Mouse (Mus musculus): ENCODE measurements around the gene Etv5. TPM values are rescaled to one million over a fixed set of nuclear protein-coding genes. Genes with fewer than 3 reads are reported as not detected.
"Not testable (repeated sequence)": the region's sequence is repeated elsewhere in the genome, so short reads cannot be mapped to it uniquely, and the experiment has no call there.

The Etv5 gene
- polyA plus RNA-seq, 1 experiment from 2014 or later: 21.3 TPM

GRCm38 (mm10) chr16:22389146-22389911 is 50.2 kb downstream of the Etv5 start:
- Histone ChIP-seq H3K9ac (no peak overlapping the region), H3K4me3 (replicated peaks; ENCODE audit: low read length) (no peak overlapping the region), H3K9me3 (ENCODE audit: control insufficient read depth, low read length) (no peaks in the 10 kb centered on the region), H3K4me1 (replicated peaks; ENCODE audit: control insufficient read depth, insufficient read depth, low read length) (no peaks in the 10 kb centered on the region), H3K27me3 (ENCODE audit: control insufficient read depth, insufficient read depth, low read length) (no peaks in the 10 kb centered on the region), H3K27ac (no peak overlapping the region), H3K4me2 (replicated peaks) (no peak overlapping the region), H3K36me3 (replicated peaks; ENCODE audit: control insufficient read depth, insufficient read depth) (no peaks in the 10 kb centered on the region)
- DNase-seq (ENCODE audit: low spot score) (no peak), ATAC-seq (ENCODE audit: low FRiP score) (peak; percentile 35; the same call in 1 of the 2 replicates)
- 63% methylated on average over 13 of the region's 13 CpGs for whole genome bisulfite sequencing

DNA sequence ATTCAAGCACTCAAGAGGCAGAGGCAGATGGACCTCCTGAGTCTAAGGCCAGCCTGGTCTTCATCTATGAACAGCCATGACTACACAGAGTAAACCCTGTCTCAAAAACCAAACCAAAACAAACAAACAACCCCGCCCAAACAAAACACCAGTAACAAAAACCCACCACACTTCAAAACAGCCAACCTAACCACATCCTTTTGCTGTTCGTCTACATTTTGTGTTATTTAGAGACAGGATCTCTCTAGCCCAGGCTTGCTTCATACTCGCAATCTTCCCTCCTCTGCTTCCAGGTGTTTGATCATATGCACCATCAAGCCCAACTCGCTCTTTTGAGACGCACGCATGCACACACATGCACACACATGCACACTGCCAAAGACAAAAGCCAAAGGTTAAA is 51.8 kb downstream of the Etv5 start:
- no peak overlapping the region for H3K4me2 ChIP-seq (replicated peaks)
- ATAC-seq (ENCODE audit: low FRiP score) (no peak), DNase-seq (ENCODE audit: low spot score) (no peak)
- H3K9me3 ChIP-seq (ENCODE audit: control insufficient read depth, low read length): no peaks in the 10 kb centered on the region
- no peak overlapping the region for H3K4me3 ChIP-seq (replicated peaks; ENCODE audit: low read length)
- H3K27me3 ChIP-seq (ENCODE audit: control insufficient read depth, insufficient read depth, low read length): no peaks in the 10 kb centered on the region
- H3K4me1 ChIP-seq (replicated peaks; ENCODE audit: control insufficient read depth, insufficient read depth, low read length): no peaks in the 10 kb centered on the region
- H3K27ac ChIP-seq: no peak overlapping the region
- H3K9ac ChIP-seq: no peak overlapping the region
- 96% methylated on average over 6 of the region's 6 CpGs for WGBS
- H3K36me3 ChIP-seq (replicated peaks; ENCODE audit: control insufficient read depth, insufficient read depth): no peaks in the 10 kb centered on the region

GRCm38 (mm10) chr16:22382018-22382417 is 57.5 kb downstream of the Etv5 start:
- not testable (repeated sequence) for H3K9ac ChIP-seq; H3K27me3 ChIP-seq (ENCODE audit: control insufficient read depth, insufficient read depth, low read length); H3K27ac ChIP-seq; DNase-seq (ENCODE audit: low spot score); H3K36me3 ChIP-seq (replicated peaks; ENCODE audit: control insufficient read depth, insufficient read depth); ATAC-seq (ENCODE audit: low FRiP score); H3K4me2 ChIP-seq (replicated peaks); H3K9me3 ChIP-seq (ENCODE audit: control insufficient read depth, low read length); H3K4me3 ChIP-seq (replicated peaks; ENCODE audit: low read length); H3K4me1 ChIP-seq (replicated peaks; ENCODE audit: control insufficient read depth, insufficient read depth, low read length)
- 89% methylated on average over 6 of the region's 7 CpGs for WGBS

GRCm38 (mm10) chr16:22380981-22381380 is 58.5 kb downstream of the Etv5 start:
- Histone ChIP-seq H3K9me3 (ENCODE audit: control insufficient read depth, low read length) (no peaks in the 10 kb centered on the region), H3K36me3 (replicated peaks; ENCODE audit: control insufficient read depth, insufficient read depth) (no peaks in the 10 kb centered on the region), H3K4me3 (replicated peaks; ENCODE audit: low read length) (no peak overlapping the region), H3K4me2 (replicated peaks) (no peak overlapping the region), H3K27me3 (ENCODE audit: control insufficient read depth, insufficient read depth, low read length) (no peaks in the 10 kb centered on the region), H3K27ac (no peak overlapping the region), H3K4me1 (replicated peaks; ENCODE audit: control insufficient read depth, insufficient read depth, low read length) (no peaks in the 10 kb centered on the region), H3K9ac (no peak overlapping the region)
- no peak for ATAC-seq (ENCODE audit: low FRiP score)
- 82% methylated on average over 8 of the region's 8 CpGs for WGBS
- DNase-seq (ENCODE audit: low spot score): no peak

- 11% methylated on average over 8 of the region's 8 CpGs for WGBS
- Histone ChIP-seq H3K27me3 (ENCODE audit: control insufficient read depth, insufficient read depth, low read length) (no peaks in the 10 kb centered on the region), H3K4me2 (replicated peaks) (no peak overlapping the region), H3K4me1 (replicated peaks; ENCODE audit: control insufficient read depth, insufficient read depth, low read length) (no peaks in the 10 kb centered on the region), H3K9me3 (ENCODE audit: control insufficient read depth, low read length) (no peaks in the 10 kb centered on the region), H3K36me3 (replicated peaks; ENCODE audit: control insufficient read depth, insufficient read depth) (no peaks in the 10 kb centered on the region), H3K4me3 (replicated peaks; ENCODE audit: low read length) (no peak overlapping the region), H3K9ac (no peak overlapping the region), H3K27ac (no peak overlapping the region)
- ATAC-seq (ENCODE audit: low FRiP score): peak; percentile 11; the same call in 1 of the 2 replicates
- no peak for DNase-seq (ENCODE audit: low spot score)
Measured at GRCm38 (mm10) chr16:22379986-22380385, 59.5 kb downstream of the Etv5 start.

DNA sequence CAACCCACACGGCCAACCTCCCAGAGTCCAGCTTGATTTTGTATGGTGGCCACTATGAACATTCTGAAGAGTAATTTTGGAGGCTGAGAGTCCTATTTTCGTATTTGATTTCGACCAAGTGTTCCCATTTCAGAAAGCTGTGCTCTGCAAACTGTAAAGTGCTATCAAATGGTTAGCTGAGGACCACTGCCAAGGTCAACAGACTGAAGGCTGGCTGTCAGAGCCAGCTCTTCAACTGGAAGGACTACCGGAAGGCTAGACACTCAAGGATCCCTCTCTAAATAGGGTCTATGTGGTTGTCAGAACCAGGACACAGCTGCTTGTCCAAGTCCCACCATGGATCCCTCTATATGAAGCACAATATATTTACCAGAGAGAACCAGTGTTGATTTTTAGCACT is 60.2 kb downstream of the Etv5 start:
- H3K27ac ChIP-seq: no peak overlapping the region
- no peaks in the 10 kb centered on the region for H3K4me1 ChIP-seq (replicated peaks; ENCODE audit: control insufficient read depth, insufficient read depth, low read length)
- DNase-seq (ENCODE audit: low spot score) (no peak), ATAC-seq (ENCODE audit: low FRiP score) (no peak)
- no peaks in the 10 kb centered on the region for H3K27me3 ChIP-seq (ENCODE audit: control insufficient read depth, insufficient read depth, low read length)
- no peak overlapping the region for H3K4me2 ChIP-seq (replicated peaks)
- no peaks in the 10 kb centered on the region for H3K36me3 ChIP-seq (replicated peaks; ENCODE audit: control insufficient read depth, insufficient read depth)
- no peaks in the 10 kb centered on the region for H3K9me3 ChIP-seq (ENCODE audit: control insufficient read depth, low read length)
- H3K4me3 ChIP-seq (replicated peaks; ENCODE audit: low read length): no peak overlapping the region
- WGBS: 95% methylated on average over 4 of the region's 4 CpGs
- no peak overlapping the region for H3K9ac ChIP-seq

- ATAC-seq (ENCODE audit: low FRiP score) (no peak), DNase-seq (ENCODE audit: low spot score) (no peak)
- H3K36me3 ChIP-seq (replicated peaks; ENCODE audit: control insufficient read depth, insufficient read depth): no peaks in the 10 kb centered on the region
- H3K4me2 ChIP-seq (replicated peaks): no peak overlapping the region
- H3K4me3 ChIP-seq (replicated peaks; ENCODE audit: low read length): no peak overlapping the region
- WGBS: 62% methylated on average over 3 of the region's 3 CpGs
- no peaks in the 10 kb centered on the region for H3K9me3 ChIP-seq (ENCODE audit: control insufficient read depth, low read length)
- H3K9ac ChIP-seq: no peak overlapping the region
- H3K27me3 ChIP-seq (ENCODE audit: control insufficient read depth, insufficient read depth, low read length): no peaks in the 10 kb centered on the region
- no peaks in the 10 kb centered on the region for H3K4me1 ChIP-seq (replicated peaks; ENCODE audit: control insufficient read depth, insufficient read depth, low read length)
- no peak overlapping the region for H3K27ac ChIP-seq
Measured at GRCm38 (mm10) chr16:22377714-22378113, 61.8 kb downstream of the Etv5 start.

DNA sequence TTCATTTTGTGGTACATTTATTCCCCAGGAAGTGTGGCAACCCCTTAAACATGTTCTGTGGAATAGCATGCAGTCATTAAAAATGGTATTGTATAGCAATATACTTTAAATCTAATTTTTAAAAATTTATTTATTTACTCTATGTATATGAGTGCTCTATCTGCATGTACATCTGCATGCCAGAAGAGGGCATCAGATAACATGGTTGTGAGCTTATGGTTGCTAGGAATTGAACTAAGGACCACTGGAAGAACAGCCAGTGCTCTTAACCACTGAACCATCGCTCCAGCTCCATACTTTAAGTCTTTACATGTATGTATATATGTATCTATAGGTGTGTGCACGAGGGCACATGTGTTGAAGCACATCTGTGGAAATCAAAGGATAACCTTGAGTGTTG is 64.6 kb downstream of the Etv5 start:
- H3K4me3 ChIP-seq (replicated peaks; ENCODE audit: low read length): no peak overlapping the region

DNA sequence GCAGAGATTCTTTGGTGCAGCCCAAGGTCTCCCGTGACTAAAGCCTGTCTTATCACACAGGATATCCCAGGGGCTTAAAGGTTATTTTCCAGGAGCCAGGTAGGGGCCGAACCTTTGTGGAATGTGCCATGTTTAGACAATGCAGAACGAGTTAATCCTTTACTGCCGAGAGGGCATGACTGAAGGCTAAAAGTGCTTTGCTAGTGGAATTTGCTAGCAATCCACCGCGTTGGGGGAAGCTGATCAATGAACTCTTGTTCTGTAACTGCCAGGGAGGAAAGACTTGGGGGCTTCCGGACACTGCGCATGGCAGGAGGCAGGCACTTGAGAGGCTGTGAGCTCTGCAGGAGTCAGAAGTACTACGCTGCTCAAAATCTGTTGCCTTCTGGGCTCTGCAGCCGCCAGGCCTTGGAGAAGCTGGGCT is 66.8 kb downstream of the Etv5 start:
- H3K27ac ChIP-seq: no peak overlapping the region
- H3K4me2 ChIP-seq (replicated peaks): no peak overlapping the region; the same call in 1 of the 2 replicates
- WGBS: 40% methylated on average over 10 of the region's 10 CpGs
- H3K27me3 ChIP-seq (ENCODE audit: control insufficient read depth, insufficient read depth, low read length): no peaks in the 10 kb centered on the region
- H3K4me3 ChIP-seq (replicated peaks; ENCODE audit: low read length): no peak overlapping the region
- no peak overlapping the region for H3K9ac ChIP-seq
- H3K36me3 ChIP-seq (replicated peaks; ENCODE audit: control insufficient read depth, insufficient read depth): no peaks in the 10 kb centered on the region
- H3K9me3 ChIP-seq (ENCODE audit: control insufficient read depth, low read length): no peaks in the 10 kb centered on the region
- ATAC-seq (ENCODE audit: low FRiP score) (no peak), DNase-seq (ENCODE audit: low spot score) (no peak)
- H3K4me1 ChIP-seq (replicated peaks; ENCODE audit: control insufficient read depth, insufficient read depth, low read length): no peaks in the 10 kb centered on the region

More for the DNA sequence above, 64.6 kb downstream of the Etv5 start:
- ATAC-seq (ENCODE audit: low FRiP score): no peak
- Histone ChIP-seq H3K27me3 (ENCODE audit: control insufficient read depth, insufficient read depth, low read length) (no peaks in the 10 kb centered on the region), H3K9me3 (ENCODE audit: control insufficient read depth, low read length) (no peaks in the 10 kb centered on the region), H3K36me3 (replicated peaks; ENCODE audit: control insufficient read depth, insufficient read depth) (no peaks in the 10 kb centered on the region), H3K27ac (no peak overlapping the region), H3K9ac (no peak overlapping the region), H3K4me1 (replicated peaks; ENCODE audit: control insufficient read depth, insufficient read depth, low read length) (no peaks in the 10 kb centered on the region), H3K4me2 (replicated peaks) (no peak overlapping the region)
- no peak for DNase-seq (ENCODE audit: low spot score)
- 79% methylated on average over 2 of the region's 2 CpGs for WGBS

DNA sequence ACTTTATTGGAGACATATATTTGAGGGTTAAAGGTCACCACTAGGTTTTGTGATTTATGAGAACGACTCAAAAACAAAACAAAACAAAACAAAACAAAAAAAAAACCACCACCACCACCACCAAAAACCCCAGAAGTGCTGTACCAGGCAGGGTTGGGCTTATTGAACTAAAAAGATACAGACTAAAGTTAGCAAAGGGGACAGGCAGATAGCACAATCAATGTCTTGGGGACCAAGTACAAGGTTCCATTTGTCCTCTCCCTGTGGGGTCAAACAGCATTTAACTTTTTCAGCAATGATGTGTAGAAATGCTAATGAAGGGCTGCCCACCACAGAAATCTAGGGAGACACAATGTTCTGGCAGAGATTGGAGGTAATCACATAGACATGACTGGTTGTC is 67.3 kb downstream of the Etv5 start:
- ATAC-seq (ENCODE audit: low FRiP score): no peak
- Histone ChIP-seq H3K36me3 (replicated peaks; ENCODE audit: control insufficient read depth, insufficient read depth) (no peaks in the 10 kb centered on the region), H3K9me3 (ENCODE audit: control insufficient read depth, low read length) (no peaks in the 10 kb centered on the region), H3K27me3 (ENCODE audit: control insufficient read depth, insufficient read depth, low read length) (no peaks in the 10 kb centered on the region), H3K4me3 (replicated peaks; ENCODE audit: low read length) (no peak overlapping the region), H3K4me1 (replicated peaks; ENCODE audit: control insufficient read depth, insufficient read depth, low read length) (no peaks in the 10 kb centered on the region), H3K4me2 (replicated peaks) (no peak overlapping the region), H3K27ac (no peak overlapping the region), H3K9ac (no peak overlapping the region)
- DNase-seq (ENCODE audit: low spot score): no peak
- 81% methylated on average over 1 of the region's 1 CpGs for WGBS

Measured in hindbrain, embryonic 14.5 days (tissue).